Mouse (Mus musculus): ENCODE results near the gene Pqbp1.

DNA sequence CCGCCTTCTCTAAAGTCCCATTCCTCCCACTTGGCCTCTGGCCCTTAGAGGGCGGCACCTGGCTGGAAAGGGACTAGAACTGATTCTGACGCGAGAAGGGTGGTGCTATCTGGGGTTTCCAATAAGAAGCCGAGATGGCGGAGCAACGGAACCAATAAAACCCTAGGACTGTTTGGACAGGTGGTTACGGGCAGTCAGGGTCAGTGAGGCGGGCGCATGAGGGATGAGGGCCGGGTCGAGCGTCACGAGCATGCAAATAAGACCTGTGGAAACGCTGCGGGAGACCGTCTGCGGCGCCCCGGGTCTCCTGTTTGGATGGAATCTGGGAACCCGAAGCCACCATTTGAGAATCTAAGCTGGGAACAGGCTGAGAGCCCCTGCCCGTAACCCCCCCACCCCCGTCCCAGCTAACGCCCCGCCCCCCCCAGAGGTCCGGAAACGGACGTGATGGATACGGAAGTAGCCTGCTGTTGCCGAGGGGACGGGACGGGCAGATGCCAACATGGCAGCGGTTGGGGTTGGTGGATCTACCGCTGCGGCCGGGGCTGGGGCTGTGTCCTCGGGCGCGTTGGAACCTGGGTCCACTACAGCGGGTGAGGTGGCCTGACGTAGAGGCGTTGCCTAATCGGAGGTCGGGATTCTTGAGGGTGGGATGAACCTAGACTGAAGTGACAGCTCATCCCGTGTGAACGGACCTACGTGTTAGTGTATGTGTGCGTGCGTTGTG is 15.1 kb downstream of the Pqbp1 start, which contains the start of gene Slc35a2:
- peak; percentile 35; the same call in 1 of the 2 replicates for TF ChIP-seq POLR2A (IDR thresholded peaks at IDR 0.05; ENCODE audit: extremely low read depth, insufficient read depth, low read length)
- TF ChIP-seq CTCF (IDR thresholded peaks at IDR 0.05; ENCODE audit: low read depth, low read length) = no peak

Data from liver, adult 2 months (tissue).